Mouse (Mus musculus): ENCODE data around the gene Cbfa2t3.
"Not testable (repeated sequence)": the region's sequence is repeated elsewhere in the genome, so short reads cannot be mapped to it uniquely, and the experiment has no call there.

Cbfa2t3 gene

DNA sequence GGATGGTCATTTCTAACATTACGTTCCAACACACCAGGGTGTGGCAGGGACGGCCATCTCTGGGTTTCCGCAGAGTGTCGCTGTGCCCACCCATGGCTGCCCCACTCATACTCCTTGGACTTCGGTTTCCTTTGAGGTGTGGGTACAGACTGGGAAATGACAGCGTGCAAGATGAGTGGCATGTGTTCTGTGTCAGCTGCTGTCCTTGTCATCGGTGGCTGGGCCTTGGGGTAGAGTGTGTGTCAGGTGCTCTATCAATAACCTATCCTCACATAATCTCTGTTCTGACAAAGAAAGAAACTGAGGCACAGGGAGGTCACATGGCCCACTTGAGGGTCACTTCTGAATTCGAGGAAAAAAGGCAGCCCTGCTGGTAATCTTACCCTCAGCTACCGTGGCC, 61.7 kb downstream of the Cbfa2t3 start:
- no peak for DNase-seq (ENCODE audit: low spot score)

DNA sequence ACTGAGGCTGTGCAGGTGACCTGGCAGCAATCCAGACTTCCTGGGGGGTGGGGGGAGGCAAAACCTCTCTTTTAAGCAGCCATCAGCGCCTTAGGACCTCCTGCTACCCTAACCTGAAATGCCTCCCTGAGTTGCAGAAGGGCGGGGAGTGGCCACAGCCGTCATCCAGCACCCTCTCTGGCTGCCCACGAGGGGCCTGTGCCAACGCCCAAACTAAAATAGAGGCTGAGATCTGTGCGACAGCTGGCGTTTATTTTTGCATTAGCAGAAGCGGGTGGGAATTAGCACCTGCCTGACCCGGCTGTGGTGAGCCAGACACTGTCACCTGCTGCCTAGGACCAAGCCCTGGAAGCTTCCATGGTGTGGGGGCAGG, 62.1 kb downstream of the Cbfa2t3 start:
- no peak for DNase-seq (ENCODE audit: low spot score)

DNA sequence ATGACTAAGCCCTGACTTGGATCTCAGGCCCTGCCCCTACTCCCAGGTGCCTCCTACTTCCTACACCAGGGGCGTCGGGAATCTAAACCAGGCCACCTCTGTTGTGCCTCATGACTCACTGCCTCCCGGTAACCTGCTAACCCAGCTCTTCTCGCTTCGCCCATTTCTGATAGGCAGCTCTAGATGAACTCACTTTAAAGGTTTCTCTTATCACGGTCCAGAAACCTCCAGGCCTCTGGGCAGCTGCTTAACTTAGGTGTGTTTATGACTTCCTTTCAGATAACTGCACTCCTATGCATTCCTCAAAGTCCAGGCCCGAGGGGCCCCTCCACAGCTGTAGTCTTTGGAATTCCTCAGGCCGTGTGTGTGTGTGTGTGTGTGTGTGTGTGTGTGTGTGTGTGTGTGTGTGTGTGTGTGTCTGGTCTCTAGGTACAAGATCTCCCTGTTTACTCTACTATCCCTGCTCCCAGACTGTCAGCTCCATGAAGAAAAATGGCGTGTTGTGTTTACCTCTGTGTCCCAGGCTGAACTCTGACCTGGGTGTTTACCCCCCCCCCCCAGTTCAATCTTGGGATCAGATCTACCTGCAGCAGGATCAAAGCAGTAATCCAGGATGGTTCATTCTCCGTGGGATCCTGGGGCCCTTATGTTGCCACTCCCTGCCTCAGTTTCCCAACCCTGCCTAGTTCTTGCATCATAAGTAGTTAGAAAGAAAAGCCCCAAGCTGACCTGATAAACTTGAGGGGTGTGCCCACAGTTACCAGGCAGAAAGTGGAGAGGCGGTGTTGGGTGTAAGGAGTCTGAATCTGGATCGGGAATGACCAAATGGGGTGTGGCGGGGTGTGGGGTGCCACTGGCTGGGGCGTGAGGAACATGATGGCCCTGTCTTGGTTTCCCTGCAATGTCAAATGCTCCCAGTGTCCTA, 62.8 kb downstream of the Cbfa2t3 start:
- peak; percentile 39 for DNase-seq (ENCODE audit: low spot score)

DNA sequence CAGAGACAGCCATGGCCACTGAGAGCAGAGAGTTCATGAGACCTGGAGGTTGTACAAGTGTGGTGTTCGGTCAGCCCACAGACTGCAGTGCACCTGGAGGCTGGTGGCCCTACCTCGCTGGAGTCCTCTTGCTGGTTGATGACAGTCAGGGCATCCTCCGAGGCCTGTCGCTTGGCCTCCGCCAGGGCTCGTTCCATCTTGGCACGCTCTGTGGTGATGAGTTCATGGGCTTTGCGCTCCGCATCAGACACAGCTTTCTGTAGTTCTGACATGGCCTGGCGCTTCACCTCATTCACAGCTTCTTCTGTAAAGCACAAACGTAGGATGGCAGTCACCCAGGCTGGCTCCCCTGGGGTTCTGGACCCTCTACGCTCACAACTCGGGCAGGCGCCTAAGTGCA, 65.7 kb downstream of the Cbfa2t3 start:
- DNase-seq (ENCODE audit: low spot score): no peak

DNA sequence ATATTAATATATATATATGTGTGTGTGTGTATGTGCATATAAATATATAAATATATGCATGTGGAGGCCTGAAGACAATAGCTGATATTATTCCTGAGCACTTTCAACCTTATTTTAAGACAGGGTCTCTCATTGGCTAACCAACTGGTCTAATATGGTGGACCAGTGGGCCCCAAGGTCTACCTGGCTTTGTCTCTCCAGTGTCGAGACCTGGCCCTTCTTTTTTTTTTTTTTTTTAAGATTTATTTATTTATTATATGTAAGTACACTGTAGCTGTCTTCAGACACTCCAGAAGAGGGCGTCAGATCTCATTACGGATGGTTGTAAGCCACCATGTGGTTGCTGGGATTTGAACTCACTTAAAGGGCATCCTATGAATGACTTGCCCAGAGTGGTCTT, 66.8 kb downstream of the Cbfa2t3 start:
- DNase-seq (ENCODE audit: low spot score): not testable (repeated sequence)

DNA sequence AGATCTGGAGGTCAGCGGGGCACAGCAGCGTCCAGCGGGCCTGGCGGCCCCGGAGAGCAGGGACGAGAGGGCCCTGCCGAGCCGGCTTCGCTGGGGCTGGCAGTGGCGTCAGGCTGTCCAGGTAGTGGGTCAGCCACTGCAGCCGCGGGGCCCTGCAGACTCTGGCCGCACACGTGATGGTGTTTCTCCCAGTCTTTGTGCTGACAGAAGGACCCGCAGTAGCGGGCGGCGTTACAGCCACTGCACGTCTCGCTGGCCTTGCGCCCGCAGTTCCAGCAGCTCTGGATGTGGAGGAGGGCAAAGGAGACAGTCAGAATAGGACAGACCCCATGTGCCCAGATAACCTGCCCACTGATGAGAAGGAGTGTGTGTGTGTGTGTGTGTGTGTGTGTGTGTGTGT, 68.2 kb downstream of the Cbfa2t3 start:
- DNase-seq (ENCODE audit: low spot score): no peak

DNA sequence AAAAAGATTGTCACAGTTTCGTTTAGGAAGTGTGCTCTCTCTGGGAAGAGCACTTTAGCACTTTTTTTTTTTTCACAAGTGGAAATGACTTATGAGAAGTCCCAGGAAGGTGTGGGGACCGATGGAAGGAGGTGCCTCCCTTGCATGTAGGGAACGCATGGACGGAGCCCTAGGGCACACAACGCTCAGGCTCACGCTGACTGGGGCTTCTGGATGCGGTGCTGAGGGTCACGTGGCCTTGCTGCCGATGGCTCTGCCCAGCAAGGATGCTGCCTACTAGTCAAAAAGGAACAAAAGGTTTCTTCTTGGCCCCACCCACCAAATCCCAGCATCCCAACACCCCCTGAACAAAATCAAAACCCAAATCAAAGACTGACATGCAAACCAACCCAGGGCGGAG, 69.5 kb downstream of the Cbfa2t3 start:
- no peak for DNase-seq (ENCODE audit: low spot score)

DNA sequence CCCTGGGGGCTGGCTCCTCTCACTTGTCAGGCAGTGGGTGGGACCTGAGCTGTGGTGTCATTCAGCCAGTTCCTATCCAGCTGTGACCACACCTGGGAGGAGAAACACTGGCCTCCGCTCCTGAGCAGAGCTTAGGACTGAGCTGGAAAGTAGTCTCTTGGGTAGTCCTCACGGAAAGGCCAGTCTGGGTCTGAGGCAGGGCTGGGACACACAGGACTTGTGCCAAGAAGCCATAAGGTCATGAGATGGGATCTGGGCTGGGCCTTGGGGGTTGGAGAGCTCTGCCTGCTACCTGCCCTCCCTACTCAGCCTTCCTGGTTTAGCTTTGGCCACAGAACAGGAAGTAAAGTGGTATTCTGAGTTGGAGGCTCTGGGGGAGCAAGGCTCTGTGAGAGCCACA, 72.0 kb downstream of the Cbfa2t3 start:
- no peak for DNase-seq (ENCODE audit: low spot score)

DNA sequence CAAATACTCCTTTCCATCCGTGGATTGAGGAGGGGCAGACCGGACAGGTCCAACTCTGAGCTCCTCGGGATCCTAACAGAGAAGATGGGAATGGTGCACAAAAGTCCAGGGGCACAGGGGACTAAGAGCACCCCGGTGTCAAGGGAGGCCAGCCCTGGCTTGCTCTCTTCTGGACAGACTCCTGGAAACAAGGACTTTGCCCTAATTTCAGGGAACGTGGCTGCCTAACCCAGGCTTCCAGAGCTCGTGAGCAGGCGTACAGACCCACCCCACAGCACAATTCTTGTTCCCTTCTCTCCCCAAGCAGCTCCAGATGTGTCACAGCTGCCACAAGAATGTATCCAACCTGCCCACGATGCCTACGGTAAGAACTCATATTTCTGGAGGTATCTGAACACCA, 73.1 kb downstream of the Cbfa2t3 start:
- no peak for DNase-seq (ENCODE audit: low spot score)

DNA sequence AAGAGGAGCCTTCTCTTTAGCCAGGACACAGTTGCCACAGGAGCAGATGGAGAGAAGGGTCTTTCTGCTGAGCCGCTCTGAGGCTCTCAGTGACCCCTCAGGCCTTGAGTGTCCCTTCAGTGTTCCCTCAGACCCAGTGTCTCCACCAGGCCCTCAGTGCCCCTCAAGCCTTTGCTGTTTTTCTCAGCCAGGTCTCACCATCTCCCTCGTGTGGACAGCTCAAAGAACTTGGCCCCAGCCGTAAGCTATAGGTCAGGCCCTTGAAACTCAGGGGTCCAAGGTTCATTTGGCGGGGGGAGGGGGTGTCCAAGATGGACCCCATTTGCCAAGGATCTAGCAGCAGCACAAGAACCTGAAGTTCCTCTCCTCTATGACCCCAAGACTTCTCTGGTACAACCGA, 74.3 kb downstream of the Cbfa2t3 start:
- no peak for DNase-seq (ENCODE audit: low spot score)

DNA sequence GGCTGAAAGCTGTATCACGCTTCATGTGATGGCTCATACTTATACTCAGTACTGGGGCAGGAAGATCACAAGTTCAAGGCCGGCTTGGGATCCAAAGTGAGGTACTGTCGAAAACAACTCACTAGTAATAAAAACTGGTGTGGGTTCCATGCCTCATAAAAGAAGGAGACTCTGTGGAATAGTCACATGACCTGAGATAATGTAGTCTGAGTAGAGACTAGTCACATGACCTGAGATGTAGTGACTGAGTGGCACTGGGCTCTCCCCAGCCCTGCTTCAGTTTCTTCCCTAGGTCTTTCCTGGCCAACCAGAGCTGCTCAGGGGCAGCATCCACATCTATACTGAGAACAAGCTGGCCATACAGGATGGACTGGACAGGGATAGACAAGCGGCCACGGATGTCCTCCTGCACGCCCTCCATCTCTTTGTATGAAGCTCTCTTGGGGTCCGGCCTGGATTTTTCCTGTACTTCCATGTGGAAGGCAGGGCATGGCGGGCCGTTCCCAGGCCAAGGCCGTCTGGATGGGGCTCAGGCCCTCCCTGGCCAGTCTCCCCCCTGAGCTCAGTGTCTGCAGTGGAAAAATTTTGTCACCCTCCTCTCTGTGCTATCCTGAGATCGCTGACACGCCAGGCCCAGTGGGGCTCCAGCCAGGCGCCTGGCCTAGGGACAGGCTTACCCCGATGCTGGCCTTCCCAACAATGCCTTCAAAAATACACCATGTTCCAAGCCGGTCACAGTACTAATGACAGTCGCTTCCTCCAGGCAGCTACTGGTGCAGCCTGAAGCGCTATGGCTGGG, 74.9 kb downstream of the Cbfa2t3 start:
- no peak for DNase-seq (ENCODE audit: low spot score)

DNA sequence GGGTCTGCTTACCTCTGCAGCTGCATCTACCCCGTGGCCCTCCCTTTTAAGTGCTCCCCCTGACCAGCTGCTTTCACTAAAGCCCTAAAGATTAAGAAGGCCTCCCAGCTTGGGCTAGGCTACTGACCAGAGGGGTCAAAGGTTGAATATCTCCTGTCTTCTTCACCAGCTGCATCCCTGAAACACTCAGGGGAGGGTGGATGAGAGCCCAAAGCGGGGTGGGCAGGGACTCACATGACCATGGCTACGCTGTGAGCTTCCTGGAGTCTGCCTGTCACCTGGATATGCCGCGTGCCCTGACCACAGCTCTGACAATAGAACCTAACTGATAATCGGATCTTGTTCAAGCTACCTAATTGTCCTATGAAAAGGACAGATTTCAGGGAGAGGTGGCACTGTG, 76.2 kb downstream of the Cbfa2t3 start, which contains the start of gene Pabpn1l:
Gene Pabpn1l, minus strand, starts transcription at position 13 of the 400 bp plus-strand sequence.
- DNase-seq (ENCODE audit: low spot score): no peak

DNA sequence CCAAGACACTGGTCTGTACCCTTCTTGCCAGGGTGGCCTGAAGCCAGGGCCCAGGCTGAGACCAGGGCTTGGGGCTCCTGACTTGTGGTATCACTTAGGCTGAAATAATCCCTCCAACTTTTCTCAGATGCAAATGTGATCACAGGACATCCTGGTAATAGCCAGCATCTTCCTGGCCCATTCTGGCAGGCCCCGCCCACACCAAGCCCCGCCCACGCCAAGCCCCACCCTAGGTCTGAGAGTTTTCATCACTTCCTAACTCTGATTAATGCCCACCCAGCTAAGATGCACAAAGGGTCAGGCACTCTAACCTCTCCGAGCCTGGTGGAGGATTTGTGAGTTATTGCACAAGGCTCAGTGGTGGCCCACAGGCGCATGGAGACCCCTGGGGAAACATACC, 78.5 kb downstream of the Cbfa2t3 start:
- DNase-seq (ENCODE audit: low spot score): no peak

DNA sequence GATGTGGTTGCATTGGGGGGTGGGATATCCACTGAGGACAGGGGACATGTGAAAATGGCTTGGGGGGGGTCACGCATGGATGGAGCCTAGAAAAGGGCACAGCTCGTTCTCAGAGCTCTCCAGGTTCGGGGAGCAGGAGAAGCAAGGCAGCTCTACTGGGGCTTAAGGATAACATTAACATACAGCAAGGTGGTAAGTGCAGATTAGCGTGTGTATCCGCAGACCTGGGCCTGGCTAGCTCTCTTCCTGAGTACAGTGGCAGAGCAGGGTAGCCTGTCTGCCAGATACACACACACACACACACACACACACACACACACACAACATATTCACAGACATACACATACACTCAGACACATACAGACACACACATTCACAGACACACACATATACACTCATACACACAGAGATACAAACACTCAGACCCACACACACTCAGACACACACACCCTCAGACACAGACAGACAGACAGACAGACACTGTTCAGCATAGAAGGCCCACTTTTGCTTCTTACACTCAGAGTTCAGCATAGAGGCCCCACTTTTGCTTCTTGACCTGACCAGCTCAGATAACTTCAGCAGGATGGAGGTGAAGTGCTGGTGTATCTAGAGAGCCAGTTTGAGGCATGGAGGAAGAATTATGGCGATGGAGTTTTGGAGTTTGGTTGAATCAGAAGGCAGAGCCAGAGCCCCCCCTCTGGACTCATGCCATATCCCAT, 80.1 kb downstream of the Cbfa2t3 start:
- DNase-seq (ENCODE audit: low spot score): no peak

DNA sequence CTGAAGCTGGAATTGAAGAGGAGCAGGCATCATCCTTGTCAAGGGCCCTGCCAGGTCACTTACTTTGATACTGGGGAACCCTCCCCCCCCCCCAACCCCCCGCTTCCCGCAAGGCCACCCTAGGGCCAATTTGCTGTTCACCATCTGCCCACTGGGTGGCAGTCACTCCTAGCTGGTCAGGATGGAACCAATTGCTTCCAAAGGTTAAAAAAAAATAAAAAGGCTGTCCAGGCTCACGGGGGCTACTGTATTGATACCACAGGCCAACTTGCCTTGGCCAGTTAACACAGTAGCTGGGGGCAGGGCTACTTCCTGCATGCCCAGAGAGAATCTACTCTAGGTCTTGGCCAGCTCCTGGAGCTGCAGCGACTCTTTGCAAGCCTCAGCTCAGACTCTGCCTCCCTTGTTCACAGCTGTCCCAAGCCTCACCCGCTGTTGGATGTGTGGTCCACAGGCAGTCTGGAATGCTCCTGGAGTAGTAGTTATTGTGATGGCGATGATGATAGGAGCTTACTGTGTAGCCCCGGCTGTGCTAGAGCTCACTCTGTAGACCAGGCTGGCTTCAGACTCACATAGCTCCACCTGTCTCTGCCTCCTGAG, 80.9 kb downstream of the Cbfa2t3 start:
- DNase-seq (ENCODE audit: low spot score): peak; percentile 81

DNA sequence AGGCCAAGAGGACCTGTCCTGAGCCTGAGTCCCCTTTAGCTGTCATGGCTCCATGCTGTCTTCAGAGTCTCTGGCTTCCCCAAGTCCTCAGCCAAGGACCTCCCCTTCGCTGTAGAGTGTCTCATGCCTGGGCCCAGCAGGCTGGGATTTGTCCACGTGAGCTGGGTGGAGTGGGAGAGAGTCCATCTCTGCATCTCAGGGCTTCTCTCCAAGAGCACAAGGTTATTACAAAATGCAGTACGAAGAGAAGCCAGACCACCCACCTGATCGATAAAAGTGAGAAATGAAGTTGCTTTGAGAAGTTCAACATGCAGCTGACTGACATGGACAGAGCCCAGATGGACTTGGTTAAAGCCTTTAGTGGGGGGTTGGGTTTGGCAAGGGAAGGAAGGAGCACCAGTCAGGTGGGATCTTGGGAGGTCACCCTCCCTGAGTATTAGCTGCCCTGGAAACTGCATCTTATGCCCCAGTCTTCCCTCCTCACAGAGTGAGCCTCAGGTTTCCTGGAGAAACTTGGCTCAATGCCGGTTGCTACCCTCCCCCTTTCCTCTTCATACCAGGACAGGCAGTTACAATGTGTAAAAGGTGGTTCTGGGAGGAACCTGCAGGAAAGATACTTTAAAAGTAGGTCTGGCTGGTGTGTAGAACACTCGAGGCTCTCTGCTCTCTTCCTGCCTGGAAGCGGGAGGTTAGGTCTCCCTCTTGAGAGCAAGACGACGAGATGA, 82.6 kb downstream of the Cbfa2t3 start:
- no peak for DNase-seq (ENCODE audit: low spot score)

DNA sequence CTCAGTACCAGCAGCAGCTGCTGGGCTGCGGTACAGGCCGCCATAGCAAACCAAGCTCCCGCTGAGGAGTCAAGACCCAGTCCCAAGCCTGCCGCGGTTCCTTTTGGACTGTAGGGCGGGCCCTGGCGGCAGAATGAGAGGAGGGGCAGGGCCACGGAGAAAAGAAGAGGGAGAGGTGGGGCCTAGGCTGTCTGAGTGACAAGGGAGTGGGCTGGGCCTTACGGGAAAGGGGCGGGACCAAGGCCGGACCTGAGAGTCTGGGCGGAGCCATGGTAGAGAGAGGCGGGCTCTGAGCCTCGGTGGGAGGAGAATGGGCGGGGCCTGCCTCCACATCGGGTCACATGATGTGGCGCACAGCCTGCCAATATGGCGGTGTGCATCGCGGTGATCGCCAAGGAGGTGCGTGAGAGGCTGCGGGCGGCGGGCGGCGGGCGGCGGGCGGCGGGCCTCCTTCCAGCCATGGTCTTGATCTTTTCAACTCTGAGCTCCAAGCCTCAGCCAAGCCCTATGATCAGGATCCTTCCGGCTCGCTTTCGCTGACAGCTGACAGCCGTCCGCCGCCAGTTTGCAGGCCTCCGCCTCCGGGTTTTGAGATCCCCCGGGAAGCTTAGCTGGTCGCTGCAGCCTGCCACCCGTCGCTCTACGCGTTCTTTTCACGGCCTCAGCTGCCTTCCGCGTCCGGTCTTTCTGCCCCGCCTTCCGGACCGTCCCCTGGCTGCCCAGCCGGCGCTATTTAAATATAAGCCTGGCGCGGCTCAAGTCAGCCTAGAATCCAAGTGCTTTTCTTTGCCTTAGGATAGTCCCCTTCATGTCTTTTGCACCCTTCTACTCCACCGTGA, 87.4 kb downstream of the Cbfa2t3 start, which contains the start of the genes Galns and Trappc2l:
Gene Galns, minus strand, starts transcription at position 169 of the 839 bp plus-strand sequence.
Gene Trappc2l, plus strand, starts transcription at position 346 of the 839 bp plus-strand sequence.
- peak; percentile 94 for DNase-seq (ENCODE audit: low spot score)

DNA sequence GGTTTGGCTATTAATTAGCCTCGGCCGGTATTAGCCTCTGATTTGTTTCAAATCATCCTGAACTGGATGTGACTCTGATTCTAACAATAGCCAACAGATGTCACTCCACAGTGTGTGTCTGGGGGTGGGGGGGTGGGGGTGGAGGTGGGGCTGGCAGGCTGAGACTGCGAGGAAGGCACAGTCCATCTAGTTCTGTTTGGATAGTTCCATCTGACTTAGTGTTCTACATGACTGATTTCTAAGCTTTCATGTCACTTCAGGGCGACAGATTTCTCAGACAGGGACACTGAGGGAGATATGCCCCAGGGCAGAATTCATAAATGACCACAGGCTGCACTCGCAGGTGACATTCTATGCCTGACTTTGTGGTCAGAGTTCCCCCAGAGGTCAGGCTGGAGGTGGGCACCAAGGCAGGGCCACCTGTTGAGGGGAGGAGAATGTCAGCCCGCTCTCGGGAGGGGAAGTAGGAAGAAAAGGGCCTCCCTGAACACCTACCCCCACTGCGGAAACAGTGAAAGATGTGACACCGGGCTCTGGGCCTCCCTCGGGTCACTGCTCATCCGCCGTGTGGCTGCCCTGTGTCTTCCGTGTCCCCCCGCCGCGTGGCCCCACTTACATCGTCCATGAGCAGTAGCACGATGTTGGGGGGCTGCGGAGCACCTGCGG, 88.2 kb downstream of the Cbfa2t3 start:
- DNase-seq (ENCODE audit: low spot score): no peak

DNA sequence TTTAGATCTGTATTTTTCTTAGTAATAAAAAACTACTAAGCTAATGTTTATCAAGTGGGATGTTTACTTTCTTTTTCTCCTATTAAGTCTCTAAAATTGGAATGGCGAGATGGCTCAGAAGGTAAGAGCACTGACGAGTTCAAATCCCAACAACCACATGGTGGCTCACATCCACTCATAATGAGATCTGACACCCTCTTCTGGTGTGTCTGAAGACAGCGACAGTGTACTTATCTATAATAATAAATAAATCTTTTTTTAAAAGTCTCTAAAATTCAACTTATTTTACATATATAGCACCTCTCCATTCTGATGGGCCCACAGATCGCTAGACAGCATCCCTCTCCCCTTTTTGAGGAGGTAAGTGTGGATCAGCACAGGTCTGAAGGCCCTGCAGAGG, 88.7 kb downstream of the Cbfa2t3 start:
- DNase-seq (ENCODE audit: low spot score): no peak

DNA sequence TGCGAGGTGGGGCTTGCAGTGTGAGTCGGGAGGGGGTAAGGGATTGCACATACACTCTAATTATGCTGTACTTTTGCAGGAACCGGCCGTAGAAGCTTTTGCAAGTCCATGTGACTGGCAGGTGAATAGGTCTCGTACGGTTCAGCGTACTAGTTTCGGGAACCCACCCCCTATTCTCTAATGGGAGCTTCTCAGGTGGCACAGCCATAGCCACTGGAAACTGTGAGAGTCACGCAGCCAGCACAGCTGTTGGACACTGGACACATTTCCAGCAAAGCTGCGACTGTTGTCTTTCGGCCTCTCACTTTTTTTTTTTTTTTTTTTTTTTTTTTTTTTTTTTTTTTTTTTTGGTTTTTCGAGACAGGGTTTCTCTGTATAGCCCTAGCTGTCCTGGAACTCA, 92.1 kb downstream of the Cbfa2t3 start:
- no peak for DNase-seq (ENCODE audit: low spot score)

Data from urinary bladder, postnatal 25 days (tissue).